Mouse (Mus musculus) embryonic fibroblast, embryonic 13.5 days (primary cell): ENCODE measurements around the gene Fbxl18.

Experiments used
- CTCF ChIP-seq: IDR thresholded peaks from 2 replicates; pipeline ENCODE4 v1.5.1; 2011; ENCODE audit warnings: mild to moderate bottlenecking, control low read depth, low read length, moderate library complexity, borderline replicate concordance; ENCODE audit not compliant: insufficient read depth
- POLR2A ChIP-seq: IDR thresholded peaks from 2 replicates; pipeline ENCODE4 v1.6.1; 2011; ENCODE audit warnings: low read depth, mild to moderate bottlenecking, control low read depth, low read length, moderate library complexity

- TF ChIP-seq POLR2A, result no peak
- no peak for TF ChIP-seq CTCF
Measured at GRCm38 (mm10) chr5:142915231-142915630, 20.0 kb upstream of the Fbxl18 start.
